Mouse (Mus musculus): ENCODE measurements around the gene Olfr1427.
"Not testable (repeated sequence)": the region's sequence is repeated elsewhere in the genome, so short reads cannot be mapped to it uniquely, and the experiment has no call there.

The Olfr1427 gene

GRCm38 (mm10) chr19:12103234-12103633, at the start of gene Olfr1427:
Gene Olfr1427 (minus strand): TSS chr19:12103334.
- no peak for DNase-seq (ENCODE audit: low read depth, low spot score)

- DNase-seq (ENCODE audit: low read depth, low spot score), result no peak
Measured at GRCm38 (mm10) chr19:12145452-12145851, 42.3 kb upstream of the Olfr1427 start.

DNA sequence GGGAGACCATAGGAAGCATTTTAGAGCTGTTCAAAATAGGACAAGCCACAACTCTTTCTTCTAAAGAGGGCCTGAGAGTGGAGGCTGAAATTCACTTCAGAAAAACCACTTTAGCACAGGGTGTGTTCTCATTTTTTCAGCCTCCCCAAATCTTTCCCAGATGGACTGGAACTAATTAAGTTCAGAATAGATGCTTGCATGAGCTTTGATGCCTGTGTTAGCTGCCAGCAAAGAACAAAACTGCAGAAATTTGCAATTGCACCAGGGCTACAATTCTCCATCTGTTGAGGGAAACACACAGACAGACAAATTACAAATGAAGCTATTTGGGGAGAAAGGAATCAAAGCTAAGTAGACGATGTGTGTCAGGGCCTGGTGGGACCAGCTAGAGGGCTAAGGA, 40.2 kb upstream of the Olfr1427 start:
- no peak for DNase-seq (ENCODE audit: low read depth, low spot score)

- DNase-seq (ENCODE audit: low read depth, low spot score), result no peak
Measured at GRCm38 (mm10) chr19:12134289-12134688, 31.2 kb upstream of the Olfr1427 start.

- no peak for DNase-seq (ENCODE audit: low read depth, low spot score)
Measured at GRCm38 (mm10) chr19:12123103-12123502, 20.0 kb upstream of the Olfr1427 start, which contains the start of gene Olfr76. Gene Olfr76 (minus strand): TSS chr19:12123203.

DNA sequence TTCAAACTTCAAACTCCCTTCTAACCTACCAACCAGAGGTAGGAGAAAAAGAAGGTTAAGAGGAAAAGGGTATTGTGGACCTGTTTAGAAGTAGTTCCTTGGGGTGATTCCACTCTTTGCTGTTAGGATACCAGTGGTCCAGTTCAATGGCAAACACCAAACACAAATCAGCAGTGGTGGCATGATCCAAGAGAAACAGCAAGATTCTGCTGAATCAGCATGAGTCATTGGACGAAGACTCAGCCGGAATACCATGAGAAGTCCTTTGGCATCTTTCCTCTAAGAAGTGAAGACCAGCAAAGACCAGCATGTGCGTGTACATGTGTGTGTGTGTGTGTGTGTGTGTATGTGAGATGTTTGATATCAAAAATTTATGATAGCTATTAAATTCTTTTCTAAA, 13.3 kb upstream of the Olfr1427 start:
- no peak for DNase-seq (ENCODE audit: low read depth, low spot score)

GRCm38 (mm10) chr19:12115797-12116196, 12.7 kb upstream of the Olfr1427 start, which contains the start of gene Olfr1428:
Gene Olfr1428 (minus strand): TSS chr19:12115897.
- no peak for DNase-seq (ENCODE audit: low read depth, low spot score)

GRCm38 (mm10) chr19:12113807-12114206, 10.7 kb upstream of the Olfr1427 start:
- DNase-seq (ENCODE audit: low read depth, low spot score), result no peak

DNA sequence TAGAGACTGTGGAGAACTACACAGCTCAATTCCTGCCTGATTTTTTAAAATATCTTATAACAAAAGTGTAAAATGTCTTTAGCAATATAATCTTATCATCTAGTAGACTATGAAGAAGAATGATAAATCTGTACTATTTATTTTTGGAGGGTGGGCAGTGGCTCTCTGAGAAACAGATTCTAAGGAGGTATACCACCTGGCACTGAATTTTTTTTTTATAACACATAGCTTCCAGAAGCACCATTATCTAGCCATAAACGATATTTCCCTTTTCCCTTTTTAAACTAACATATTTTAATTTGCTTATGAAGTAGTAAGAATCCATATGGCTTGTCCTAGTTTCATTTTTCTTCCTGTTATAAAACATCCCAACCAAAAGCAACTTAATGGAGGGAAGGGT, 1.4 kb upstream of the Olfr1427 start:
- DNase-seq (ENCODE audit: low read depth, low spot score), result no peak

DNA sequence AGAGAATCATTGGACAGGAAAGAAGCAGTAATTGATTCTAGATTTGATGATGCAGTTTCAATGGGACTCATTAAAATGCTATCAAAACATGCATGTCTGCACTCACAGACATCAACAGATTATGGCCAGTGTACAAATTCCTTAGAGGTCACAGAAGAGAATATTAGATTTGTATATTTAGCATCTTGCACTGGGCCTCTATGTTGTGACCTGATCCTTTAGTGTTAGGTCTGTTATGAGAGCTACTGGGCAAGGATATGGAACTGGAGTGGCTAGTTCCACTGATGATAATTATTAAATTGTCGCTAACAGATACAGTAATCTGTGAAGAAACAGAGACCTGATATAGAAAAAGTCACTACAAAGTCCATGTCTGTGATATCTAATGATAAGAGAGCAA, 11.2 kb downstream of the Olfr1427 start, which contains the start of gene Olfr1426:
Gene Olfr1426, minus strand, starts transcription at position 101 of the 400 bp plus-strand sequence.
- DNase-seq (ENCODE audit: low read depth, low spot score), result no peak

- DNase-seq (ENCODE audit: low read depth, low spot score), result not testable (repeated sequence)
Measured at GRCm38 (mm10) chr19:12077631-12078030, 25.5 kb downstream of the Olfr1427 start, which contains the start of gene Olfr1425. Gene Olfr1425 (minus strand): TSS chr19:12077731.

GRCm38 (mm10) chr19:12069546-12069945, 33.6 kb downstream of the Olfr1427 start:
- not testable (repeated sequence) for DNase-seq (ENCODE audit: low read depth, low spot score)

DNA sequence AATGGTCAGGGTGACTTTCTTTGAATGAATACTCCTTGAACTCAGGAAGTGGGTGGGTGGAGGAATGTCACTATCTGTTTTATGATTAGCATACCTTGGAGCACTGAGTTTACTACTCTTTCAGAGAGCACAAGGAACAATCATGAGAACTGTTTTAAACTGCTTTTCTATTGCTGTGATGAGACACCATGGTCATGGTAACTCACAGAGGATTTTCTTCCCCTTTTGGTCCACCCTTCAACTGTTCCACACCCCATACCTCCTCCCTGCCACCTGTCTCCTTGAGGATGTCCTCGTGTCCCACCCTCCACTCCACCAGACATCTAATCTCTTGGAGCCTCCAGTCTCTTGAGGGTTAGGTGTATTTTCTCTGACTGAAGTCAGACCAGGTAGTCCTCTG, 35.3 kb downstream of the Olfr1427 start:
- not testable (repeated sequence) for DNase-seq (ENCODE audit: low read depth, low spot score)

GRCm38 (mm10) chr19:12062582-12062981, 40.6 kb downstream of the Olfr1427 start, which contains the start of gene Olfr1424:
Gene Olfr1424 (minus strand): TSS chr19:12062682.
- DNase-seq (ENCODE audit: low read depth, low spot score), result not testable (repeated sequence)
